16 mouse cellular contexts compared by ENCODE assay signal in the genomic region with DNA sequence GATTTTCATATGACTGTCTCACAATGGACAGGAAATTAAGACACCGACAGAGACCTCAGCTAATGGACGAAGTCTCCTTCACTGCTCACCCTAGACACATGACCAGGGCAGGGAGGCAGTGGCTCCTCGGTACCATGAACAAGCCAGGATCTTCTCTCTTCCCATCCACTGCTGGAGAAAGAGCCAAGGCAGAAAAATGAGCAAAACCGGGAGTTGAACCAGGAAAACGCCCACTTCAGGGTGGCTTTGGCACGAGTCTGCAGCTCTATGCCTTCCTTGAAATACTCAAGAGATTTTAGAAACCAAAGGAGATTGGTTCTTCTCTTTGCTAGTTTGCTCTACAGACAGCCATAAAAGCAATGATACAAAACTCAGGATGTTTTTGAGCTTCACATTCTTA.
"Had no signal": no experiment of that assay in that cellular context is flagged by ENCODE, and none has a peak within 500 bp of the region (broad histone marks: within the 10 kb centered on the region; RNA-seq: fewer than 3 reads in every experiment).

No protein-coding gene starts in this region.

- H3K27me3 ChIP-seq: liver, embryonic 15.5 days; lung, embryonic 15.5 days; megakaryocyte, embryonic 14.5 days; midbrain, embryonic 13.5 days; midbrain, embryonic 15.5 days; neural tube, embryonic 12.5 days; stomach, embryonic 15.5 days had no signal

- H3K9me3 ChIP-seq: liver, embryonic 15.5 days; lung, embryonic 15.5 days; midbrain, embryonic 13.5 days; midbrain, embryonic 15.5 days; neural tube, embryonic 12.5 days; stomach, embryonic 15.5 days had no signal

- DNase-seq: liver, postnatal 0 days; lung, adult 2 months; lung, postnatal 14 days; lung, postnatal 36 days; thymus, adult 2 months; thymus, postnatal 25 days; thymus, postnatal 4 days had no signal

- H3K4me1 ChIP-seq: liver, embryonic 15.5 days; lung, embryonic 15.5 days; megakaryocyte, embryonic 14.5 days; neural tube, embryonic 12.5 days; stomach, embryonic 15.5 days had no signal

- H3K36me3 ChIP-seq: liver, embryonic 15.5 days; lung, embryonic 15.5 days; midbrain, embryonic 13.5 days; midbrain, embryonic 15.5 days; neural tube, embryonic 12.5 days; stomach, embryonic 15.5 days had no signal

- H3K4me3 ChIP-seq: liver, embryonic 15.5 days; lung, embryonic 15.5 days; megakaryocyte, embryonic 14.5 days; midbrain, embryonic 13.5 days; midbrain, embryonic 15.5 days; neural tube, embryonic 12.5 days; stomach, embryonic 15.5 days had no signal

- H3K27ac ChIP-seq: liver, embryonic 15.5 days; lung, embryonic 15.5 days; macrophage; midbrain, embryonic 13.5 days; midbrain, embryonic 15.5 days; neural tube, embryonic 12.5 days; stomach, embryonic 15.5 days; stomach, postnatal 0 days had no signal
